Mouse (Mus musculus) liver, embryonic 13.5 days (tissue): ENCODE measurements around the gene Cep128. TPM values are rescaled to one million over a fixed set of nuclear protein-coding genes. Genes with fewer than 3 reads are reported as not detected.

Experiments used
- ATAC-seq: fragments of 200-750 bp; cut with Nextera tagmentation; 2 replicates; pipeline ENCODE4 v1.8.0; 2017; ENCODE audit warnings: low read depth, mild to moderate bottlenecking, moderate number of reproducible peaks, moderate library complexity
- DNase-seq: peaks from one replicate; pipeline ENCODE4 v3.0.0; 2022
- H3K27ac ChIP-seq: fragments of 300-500 bp; sonication (generic); 2 replicates; pipeline ENCODE4 v1.5.1; 2015; ENCODE audit warnings: moderate library complexity, mild to moderate bottlenecking, inconsistent platforms
- H3K27me3 ChIP-seq: fragments of 300-500 bp; sonication (generic); 2 replicates; pipeline ENCODE4 v1.6.1; 2015; ENCODE audit warnings: mild to moderate bottlenecking, inconsistent platforms
- H3K36me3 ChIP-seq: fragments of 300-500 bp; sonication (generic); 2 replicates; pipeline ENCODE4 v1.6.1; 2015; ENCODE audit warnings: mild to moderate bottlenecking, inconsistent platforms
- H3K4me1 ChIP-seq: fragments of 300-500 bp; sonication (generic); replicated peaks from 2 replicates; pipeline ENCODE4 v1.6.1; 2015; ENCODE audit warnings: inconsistent platforms
- H3K4me2 ChIP-seq: fragments of 300-500 bp; sonication (generic); 2 replicates; pipeline ENCODE4 v1.6.1; 2015; ENCODE audit warnings: inconsistent platforms, mild to moderate bottlenecking, moderate library complexity
- H3K4me3 ChIP-seq: fragments of 300-500 bp; sonication (generic); replicated peaks from 2 replicates; pipeline ENCODE4 v1.5.1; 2015; ENCODE audit warnings: mild to moderate bottlenecking, inconsistent platforms
- H3K9ac ChIP-seq: fragments of 300-500 bp; sonication (generic); 2 replicates; pipeline ENCODE4 v1.6.1; 2015; ENCODE audit warnings: mild to moderate bottlenecking, inconsistent platforms
- H3K9me3 ChIP-seq: fragments of 300-500 bp; sonication (generic); replicated peaks from 2 replicates; pipeline ENCODE4 v1.6.1; 2016; ENCODE audit warnings: inconsistent platforms
- WGBS: fragments of 180-500 bp; shearing (Covaris S2); methylation state at CpG from one replicate; pipeline ENCODE4 v1.1.7; 2015; ENCODE audit not compliant: insufficient replicate concordance; 5-methylcytosine and 5-hydroxymethylcytosine counted together
- polyA plus RNA-seq: library from polyadenylated mRNA; unstranded; fragments of >200 nt; fragmentation: Nextera tagmentation; extraction: Ambion mirVana; gene quantifications from 2 replicates; pipeline ENCODE4 v1.2.1, GENCODE M21; 2015

Gene Cep128
- polyA plus RNA-seq, 1 experiment from 2014 or later, result 9.0 TPM

DNA sequence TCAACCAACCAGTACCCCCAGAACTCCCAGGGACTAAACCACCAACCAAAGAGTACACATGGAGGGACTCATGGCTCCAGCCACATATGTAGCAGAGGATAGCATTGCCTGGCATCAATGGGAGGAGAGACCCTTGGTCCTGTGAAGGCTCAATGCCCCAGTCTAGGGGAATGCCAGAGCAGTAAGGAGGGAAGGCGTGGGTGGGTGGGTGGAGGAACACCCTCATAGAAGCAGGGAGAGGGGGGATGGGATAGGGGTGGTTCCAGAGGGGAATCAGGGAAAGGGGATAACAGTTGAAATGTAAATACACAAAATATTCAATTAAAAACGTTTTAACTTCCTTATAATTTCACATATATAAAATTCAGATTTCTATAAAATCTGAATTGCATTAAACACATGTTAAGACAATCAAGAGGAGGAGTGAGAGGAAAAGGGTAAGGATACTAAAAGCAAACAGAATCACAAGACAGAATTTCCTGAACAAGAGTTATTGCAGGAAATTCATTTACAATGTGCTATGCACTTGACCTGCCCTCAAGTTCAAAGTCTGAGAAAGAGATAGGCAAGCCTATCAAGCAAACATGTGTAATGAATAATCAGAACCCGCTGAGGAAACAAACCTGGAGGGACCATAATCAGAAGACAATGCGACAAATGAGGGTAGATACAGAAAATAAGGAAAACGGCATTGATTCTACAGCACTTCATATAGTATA is 207.2 kb downstream of the Cep128 start:
- Histone ChIP-seq H3K27me3 (no peaks in the 10 kb centered on the region), H3K4me2 (no peak overlapping the region), H3K36me3 (no peaks in the 10 kb centered on the region), H3K4me3 (no peak overlapping the region), H3K27ac (no peak overlapping the region), H3K9ac (no peak overlapping the region), H3K4me1 (no peaks in the 10 kb centered on the region), H3K9me3 (no peaks in the 10 kb centered on the region)
- DNase-seq (no peak), ATAC-seq (no peak)
- 69% methylated on average over 5 of the region's 5 CpGs for WGBS

DNA sequence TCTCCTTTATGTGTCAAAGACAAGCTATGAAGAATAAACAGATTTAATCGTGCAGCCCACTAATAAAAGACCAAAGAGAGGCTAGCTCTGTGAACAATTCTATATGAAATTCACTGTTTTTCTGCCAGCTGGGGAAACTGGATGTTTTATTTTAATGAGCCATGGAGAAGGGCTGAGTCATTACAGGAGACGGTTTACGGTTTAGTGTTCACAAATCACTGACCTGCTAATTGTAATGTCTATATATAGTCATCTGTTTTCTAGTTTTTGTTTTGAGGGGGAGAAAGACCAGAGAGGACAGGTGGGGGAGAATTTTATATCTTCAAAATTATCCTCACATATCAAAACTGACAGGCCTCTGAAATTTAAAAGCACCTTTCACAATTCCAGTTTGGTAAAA is 212.6 kb downstream of the Cep128 start:
- no peak for ATAC-seq
- Histone ChIP-seq H3K27ac (no peak overlapping the region), H3K4me3 (no peak overlapping the region), H3K9ac (no peak overlapping the region), H3K36me3 (no peaks in the 10 kb centered on the region), H3K9me3 (no peaks in the 10 kb centered on the region), H3K27me3 (no peaks in the 10 kb centered on the region), H3K4me1 (no peaks in the 10 kb centered on the region), H3K4me2 (no peak overlapping the region)
- DNase-seq, result no peak
- WGBS, result 84% methylated on average over 3 of the region's 3 CpGs

DNA sequence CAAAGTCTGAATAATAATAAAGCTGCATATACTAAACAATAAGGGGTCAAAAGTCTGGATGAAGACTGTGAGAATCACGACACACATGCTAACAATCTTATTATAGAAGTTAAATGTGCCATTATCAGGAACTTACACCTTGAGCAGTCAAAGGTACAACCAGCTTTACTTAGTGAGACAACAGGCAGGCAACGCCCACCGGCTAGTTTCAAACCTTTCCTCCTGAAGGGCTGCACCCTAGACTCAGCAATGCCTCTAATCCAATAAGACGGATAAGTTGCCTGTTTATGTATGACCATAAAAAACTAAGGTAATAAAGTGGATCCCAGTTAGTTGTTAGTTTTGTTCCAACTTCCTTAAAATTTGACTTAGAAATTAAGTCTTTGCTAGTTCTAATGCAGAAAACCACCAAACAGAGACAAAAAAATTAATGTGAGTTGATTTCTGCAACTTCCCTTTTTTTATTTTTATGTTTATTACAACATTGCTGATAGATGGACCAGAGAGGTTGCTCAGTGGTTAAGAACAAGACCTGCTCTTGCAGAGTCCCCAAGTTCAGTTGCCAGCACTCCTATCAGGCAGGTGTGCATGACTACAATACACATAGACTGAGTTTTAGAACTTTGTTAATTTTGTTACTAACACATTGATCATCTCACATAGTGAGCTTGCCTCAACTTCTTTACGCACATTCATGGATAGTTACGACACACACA is 223.0 kb downstream of the Cep128 start:
- 68% methylated on average over 6 of the region's 6 CpGs for WGBS
- H3K4me1 ChIP-seq, result no peaks in the 10 kb centered on the region
- no peak overlapping the region for H3K9ac ChIP-seq
- DNase-seq, result no peak
- H3K36me3 ChIP-seq, result no peaks in the 10 kb centered on the region
- no peak overlapping the region for H3K27ac ChIP-seq
- no peak overlapping the region for H3K4me2 ChIP-seq
- no peaks in the 10 kb centered on the region for H3K27me3 ChIP-seq
- no peaks in the 10 kb centered on the region for H3K9me3 ChIP-seq
- ATAC-seq, result no peak
- H3K4me3 ChIP-seq, result no peak overlapping the region

DNA sequence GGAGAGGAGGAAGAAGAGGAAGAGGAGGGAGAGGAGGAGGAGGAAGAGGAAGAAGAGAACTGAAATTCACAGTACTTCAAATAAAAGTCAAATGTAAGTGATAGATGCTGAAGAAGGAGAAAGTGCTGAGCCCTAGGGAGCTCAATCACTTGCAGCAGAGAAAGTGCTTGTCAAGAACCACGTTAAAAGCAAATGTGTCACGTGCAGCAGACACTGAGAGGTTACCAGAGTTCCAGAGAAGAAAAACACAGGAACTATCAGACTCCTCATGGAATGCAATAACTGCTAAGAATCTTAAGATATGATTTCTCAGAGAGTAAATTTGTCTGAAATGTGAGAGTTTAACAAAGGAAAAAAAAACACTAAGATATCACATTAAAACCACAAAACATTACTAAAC is 225.7 kb downstream of the Cep128 start:
- Histone ChIP-seq H3K9ac (no peak overlapping the region), H3K27ac (no peak overlapping the region), H3K36me3 (no peaks in the 10 kb centered on the region), H3K4me1 (no peaks in the 10 kb centered on the region), H3K27me3 (no peaks in the 10 kb centered on the region), H3K4me3 (no peak overlapping the region), H3K4me2 (no peak overlapping the region), H3K9me3 (no peaks in the 10 kb centered on the region)
- WGBS, result 67% methylated on average over 2 of the region's 2 CpGs
- ATAC-seq, result no peak
- DNase-seq, result no peak

DNA sequence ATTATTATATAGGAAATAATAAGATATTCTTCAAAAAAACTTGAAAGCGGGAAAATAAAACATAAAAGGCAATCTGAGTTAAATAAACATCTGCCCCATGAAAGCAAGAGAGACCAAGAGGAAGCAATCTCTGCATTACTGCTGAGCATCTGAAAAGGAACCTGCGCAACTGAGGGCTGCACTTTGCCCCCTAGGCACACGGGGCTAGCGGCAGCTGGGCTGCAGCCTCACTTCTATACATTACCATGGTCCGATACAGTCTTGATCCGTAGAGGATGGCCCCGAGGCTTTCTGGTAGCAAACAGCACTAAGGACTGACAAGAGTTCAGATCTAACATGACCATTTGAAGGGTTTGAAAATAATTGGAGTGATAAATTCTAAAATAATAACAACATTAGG is 230.2 kb downstream of the Cep128 start:
- ATAC-seq, result no peak
- H3K9ac ChIP-seq, result no peak overlapping the region
- 77% methylated on average over 7 of the region's 7 CpGs for WGBS

DNA sequence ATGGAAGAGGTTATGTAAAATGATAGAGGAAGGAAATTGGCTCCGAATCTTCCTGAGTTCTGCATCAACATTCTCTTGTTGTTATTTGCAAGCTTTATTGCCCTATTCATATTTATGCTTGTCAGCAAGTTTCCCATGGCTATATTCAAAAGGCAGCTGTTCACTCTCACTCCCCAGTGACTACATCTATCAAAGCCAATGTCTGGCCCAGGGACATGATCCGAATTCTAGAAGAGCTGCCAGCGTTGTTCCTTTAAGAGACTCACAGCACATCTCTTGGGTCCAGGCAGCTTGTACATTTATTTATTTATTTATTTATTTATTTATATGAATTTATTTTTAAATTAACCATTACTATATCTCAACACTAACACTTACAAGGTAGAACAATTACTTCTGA is 235.1 kb downstream of the Cep128 start:
- no peak for ATAC-seq
- Histone ChIP-seq H3K9ac (no peak overlapping the region), H3K4me1 (no peaks in the 10 kb centered on the region), H3K4me3 (no peak overlapping the region), H3K4me2 (no peak overlapping the region), H3K27ac (no peak overlapping the region), H3K9me3 (no peaks in the 10 kb centered on the region), H3K36me3 (no peaks in the 10 kb centered on the region), H3K27me3 (no peaks in the 10 kb centered on the region)
- no peak for DNase-seq
- WGBS, result 85% methylated on average over 3 of the region's 3 CpGs

More for the DNA sequence above, 230.2 kb downstream of the Cep128 start:
- Histone ChIP-seq H3K4me2 (no peak overlapping the region), H3K9me3 (no peaks in the 10 kb centered on the region), H3K36me3 (no peaks in the 10 kb centered on the region), H3K4me1 (no peaks in the 10 kb centered on the region), H3K27me3 (no peaks in the 10 kb centered on the region), H3K4me3 (no peak overlapping the region), H3K27ac (no peak overlapping the region)
- no peak for DNase-seq

DNA sequence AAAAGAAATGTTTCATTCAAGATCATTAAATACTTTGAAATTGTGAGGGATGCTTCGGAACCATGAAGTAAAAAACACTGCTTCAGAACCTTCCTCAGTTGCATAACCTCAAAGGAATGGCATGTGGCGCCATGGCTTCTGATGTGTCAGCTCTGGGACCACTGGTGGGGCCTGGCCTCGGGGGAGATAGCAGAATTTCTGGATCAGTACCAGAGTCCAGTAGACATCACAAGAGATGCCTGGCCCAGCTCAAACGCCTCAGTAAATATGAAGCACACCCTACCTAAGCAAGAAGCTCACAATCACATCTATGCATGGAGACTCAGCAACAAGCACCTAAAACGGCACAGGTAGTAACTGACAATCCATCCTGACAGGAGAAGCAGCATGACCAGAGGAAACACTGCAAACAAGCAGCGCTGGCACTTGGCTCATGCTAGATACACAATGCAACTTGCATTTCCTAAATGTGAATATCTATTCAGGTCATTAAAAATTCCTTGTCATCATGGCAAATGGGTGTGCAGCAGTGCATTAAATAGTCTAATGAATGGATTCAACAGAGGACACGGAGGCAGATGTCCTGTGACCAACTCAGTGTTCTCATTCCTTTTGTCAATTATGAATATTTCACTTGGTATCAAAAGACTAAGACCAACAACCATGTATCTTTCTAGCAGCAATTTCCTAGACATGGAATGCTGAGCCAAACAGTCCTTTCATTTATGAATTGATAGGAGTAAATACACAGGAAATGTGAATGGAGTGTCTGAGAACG is 249.3 kb downstream of the Cep128 start:
- no peak overlapping the region for H3K9ac ChIP-seq
- H3K4me3 ChIP-seq, result no peak overlapping the region
- WGBS, result 74% methylated on average over 8 of the region's 8 CpGs
- H3K4me2 ChIP-seq, result no peak overlapping the region
- DNase-seq (no peak), ATAC-seq (no peak)
- no peak overlapping the region for H3K27ac ChIP-seq
- H3K36me3 ChIP-seq, result no peaks in the 10 kb centered on the region
- no peaks in the 10 kb centered on the region for H3K4me1 ChIP-seq
- no peaks in the 10 kb centered on the region for H3K27me3 ChIP-seq
- no peaks in the 10 kb centered on the region for H3K9me3 ChIP-seq

DNA sequence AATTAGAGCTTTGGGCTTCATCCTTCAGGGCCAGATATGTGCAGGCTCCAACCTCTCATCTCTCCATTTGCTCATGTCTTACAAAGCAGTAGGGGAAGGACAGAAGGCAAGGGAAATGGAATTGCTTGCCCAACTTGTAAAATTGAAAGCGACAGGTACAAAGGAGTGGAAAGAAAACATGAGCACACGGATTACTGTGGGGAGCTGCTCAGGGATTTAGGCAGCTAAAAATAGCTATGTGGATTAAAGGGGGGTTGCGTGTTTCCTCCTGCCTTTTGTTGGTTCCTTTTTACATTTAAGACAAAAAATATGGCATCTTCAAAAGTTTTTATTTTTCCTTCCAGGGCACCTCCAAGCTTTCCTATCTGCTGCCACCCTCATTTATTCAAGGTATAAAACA is 269.2 kb downstream of the Cep128 start:
- ATAC-seq (no peak), DNase-seq (no peak)
- Histone ChIP-seq H3K36me3 (no peaks in the 10 kb centered on the region), H3K9ac (no peak overlapping the region), H3K4me1 (no peaks in the 10 kb centered on the region), H3K9me3 (no peaks in the 10 kb centered on the region), H3K27ac (no peak overlapping the region), H3K4me3 (no peak overlapping the region), H3K27me3 (no peaks in the 10 kb centered on the region), H3K4me2 (no peak overlapping the region)
- WGBS, result 65% methylated on average over 3 of the region's 3 CpGs

DNA sequence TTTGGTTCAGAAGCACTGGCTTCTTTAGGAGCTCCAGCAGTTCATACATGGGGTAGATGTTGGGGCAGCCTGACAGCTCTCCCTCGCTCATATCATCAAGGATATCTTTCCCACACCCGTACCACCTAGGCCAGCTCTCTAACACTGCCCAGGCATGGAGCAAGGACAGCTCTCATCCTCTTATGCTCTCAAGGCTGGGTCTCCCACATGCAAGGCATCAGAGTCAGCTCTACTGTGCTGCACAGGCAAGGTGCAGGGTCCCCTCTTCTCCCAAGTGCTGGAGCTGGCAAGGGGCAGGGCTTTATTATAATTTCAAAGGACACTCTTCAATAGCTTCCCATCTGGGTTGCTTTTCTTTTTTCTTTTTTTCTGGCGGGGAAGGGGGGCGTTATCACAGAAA is 280.9 kb downstream of the Cep128 start:
- no peak overlapping the region for H3K27ac ChIP-seq
- H3K36me3 ChIP-seq, result no peaks in the 10 kb centered on the region
- WGBS, result 70% methylated on average over 4 of the region's 4 CpGs
- H3K9ac ChIP-seq, result no peak overlapping the region
- no peaks in the 10 kb centered on the region for H3K27me3 ChIP-seq
- H3K4me1 ChIP-seq, result no peaks in the 10 kb centered on the region
- no peak overlapping the region for H3K4me2 ChIP-seq
- no peak for ATAC-seq
- no peak for DNase-seq
- H3K9me3 ChIP-seq, result no peaks in the 10 kb centered on the region
- no peak overlapping the region for H3K4me3 ChIP-seq

DNA sequence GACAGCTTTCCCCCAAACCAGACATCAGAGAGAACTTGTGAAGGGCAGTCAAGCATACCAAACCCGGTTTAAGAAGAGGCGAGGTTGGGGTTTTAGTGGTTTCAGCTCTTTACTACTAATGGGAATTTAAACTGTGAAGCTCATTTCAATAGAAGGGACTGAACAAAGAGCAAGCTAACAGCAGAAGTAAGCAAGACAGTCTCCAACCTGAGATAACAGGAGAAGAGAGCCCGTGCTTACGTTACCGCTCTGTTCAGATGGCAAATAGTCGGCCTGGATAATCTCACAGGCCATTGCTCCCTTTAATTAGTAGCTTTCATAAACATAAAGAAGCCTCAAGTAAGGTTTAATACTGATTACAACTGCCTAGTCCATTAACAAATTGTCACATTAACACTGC is 286.3 kb downstream of the Cep128 start:
- Histone ChIP-seq H3K27me3 (no peaks in the 10 kb centered on the region), H3K4me2 (no peak overlapping the region), H3K27ac (no peak overlapping the region), H3K9me3 (no peaks in the 10 kb centered on the region), H3K9ac (no peak overlapping the region), H3K4me3 (no peak overlapping the region), H3K4me1 (no peaks in the 10 kb centered on the region), H3K36me3 (no peaks in the 10 kb centered on the region)
- 79% methylated on average over 6 of the region's 6 CpGs for WGBS
- ATAC-seq (no peak), DNase-seq (no peak)

DNA sequence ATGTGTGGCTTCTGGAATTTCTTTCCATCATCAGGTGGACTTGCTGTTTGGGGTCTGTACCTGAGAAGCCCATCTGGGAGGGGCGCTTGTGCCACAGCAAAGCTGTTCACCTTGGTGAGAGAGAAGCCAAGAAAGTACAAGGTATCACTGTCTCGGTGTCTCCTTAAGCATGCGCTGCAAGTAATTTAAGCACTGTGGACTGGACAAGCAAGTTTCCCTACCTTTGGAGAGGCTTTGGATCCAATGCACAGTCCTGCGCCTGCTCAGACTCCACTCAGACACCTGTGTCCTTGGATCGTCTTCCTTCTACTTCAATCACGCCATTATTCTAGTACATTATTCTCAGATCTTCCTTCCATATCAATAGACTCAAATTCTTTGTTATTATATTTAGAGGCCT is 288.0 kb downstream of the Cep128 start:
- ATAC-seq, result no peak
- H3K9me3 ChIP-seq, result no peaks in the 10 kb centered on the region
- no peaks in the 10 kb centered on the region for H3K4me1 ChIP-seq
- no peak overlapping the region for H3K9ac ChIP-seq
- H3K4me3 ChIP-seq, result no peak overlapping the region
- WGBS, result 86% methylated on average over 6 of the region's 6 CpGs
- no peak overlapping the region for H3K27ac ChIP-seq
- DNase-seq, result no peak
- H3K4me2 ChIP-seq, result no peak overlapping the region
- H3K27me3 ChIP-seq, result no peaks in the 10 kb centered on the region
- no peaks in the 10 kb centered on the region for H3K36me3 ChIP-seq
